Mouse (Mus musculus) bone marrow, adult 2 months (tissue): ENCODE measurements at regions not wholly inside any gene's neighbourhood (a gene's known extent, or its start where the extent isn't known, plus 50 kb on each side); places are given as distances from the start of the nearest gene placed in this dataset.

Experiments
- CTCF ChIP-seq: fragments of 200-500 bp; IDR thresholded peaks from 2 replicates; pipeline ENCODE4 v1.5.1; 2011; ENCODE audit warnings: low read length, control low read depth; ENCODE audit not compliant: control insufficient read depth, insufficient read depth
- POLR2A ChIP-seq: fragments of 200-500 bp; IDR thresholded peaks from 2 replicates; pipeline ENCODE4 v1.6.1; 2011; ENCODE audit warnings: low read depth, mild to moderate bottlenecking, control low read depth, low read length, borderline replicate concordance; ENCODE audit not compliant: control insufficient read depth

- TF ChIP-seq CTCF (no peak), POLR2A (no peak)
Observed at GRCm38 (mm10) chr8:107658386-107658785, 70.1 kb upstream of the Psmd7 start.
